Mouse (Mus musculus) hindlimb bud, embryonic 11.5 days (tissue): ENCODE data around the gene Tap1.
"Not testable (repeated sequence)": the region's sequence is repeated elsewhere in the genome, so short reads cannot be mapped to it uniquely, and the experiment has no call there.

Experiments used
- DNase-seq: peaks from one replicate; pipeline ENCODE4 v3.0.0-alpha.2; 2012; ENCODE audit warnings: low read depth, low spot score; ENCODE audit errors: extremely low spot score

Tap1 gene

GRCm38 (mm10) chr17:34225911-34226310 lies 38.6 kb downstream of the Tap1 start:
- not testable (repeated sequence) for DNase-seq

GRCm38 (mm10) chr17:34230971-34231370 lies 43.6 kb downstream of the Tap1 start:
- DNase-seq: not testable (repeated sequence)

GRCm38 (mm10) chr17:34232021-34232420 lies 44.7 kb downstream of the Tap1 start:
- not testable (repeated sequence) for DNase-seq

GRCm38 (mm10) chr17:34234926-34235325 lies 47.6 kb downstream of the Tap1 start:
- peak; percentile 26 for DNase-seq

- no peak for DNase-seq
Measured at GRCm38 (mm10) chr17:34236691-34237090, 49.3 kb downstream of the Tap1 start.

- no peak for DNase-seq
Measured at GRCm38 (mm10) chr17:34237741-34238140, 50.4 kb downstream of the Tap1 start.

- no peak for DNase-seq
Measured at GRCm38 (mm10) chr17:34238706-34239105, 51.4 kb downstream of the Tap1 start, which contains the start of gene H2-Ob. Gene H2-Ob (plus strand): TSS chr17:34238903.

- DNase-seq: no peak
Measured at GRCm38 (mm10) chr17:34239601-34240041, 52.3 kb downstream of the Tap1 start.

- DNase-seq: no peak
Measured at GRCm38 (mm10) chr17:34240366-34240765, 53.0 kb downstream of the Tap1 start.

- DNase-seq: no peak
Measured at GRCm38 (mm10) chr17:34240916-34241315, 53.6 kb downstream of the Tap1 start.

- no peak for DNase-seq
Measured at GRCm38 (mm10) chr17:34244656-34245055, 57.3 kb downstream of the Tap1 start.
